Mouse (Mus musculus) cortical plate, adult 2 months (tissue): Measurements from ENCODE around the gene Prkcq. TPM values are rescaled to one million over a fixed set of nuclear protein-coding genes. Genes with fewer than 3 reads are reported as not detected.

Experiments
- H3K27ac ChIP-seq: fragments of 200-500 bp; 2 replicates; pipeline ENCODE4 v1.5.1; 2012; ENCODE audit warnings: low read length, control low read depth, inconsistent platforms; ENCODE audit not compliant: insufficient read depth
- H3K4me1 ChIP-seq: fragments of 200-500 bp; 2 replicates; pipeline ENCODE4 v1.6.1; 2011; ENCODE audit warnings: low read length; ENCODE audit not compliant: control insufficient read depth, insufficient read depth
- H3K4me3 ChIP-seq: fragments of 200-500 bp; 2 replicates; pipeline ENCODE4 v1.5.1; 2011; ENCODE audit warnings: mild to moderate bottlenecking, low read length, control low read depth; ENCODE audit not compliant: insufficient read depth
- CTCF ChIP-seq: fragments of 200-500 bp; IDR thresholded peaks from 2 replicates; pipeline ENCODE4 v1.5.1; 2011; ENCODE audit warnings: mild to moderate bottlenecking, control low read depth, low read length; ENCODE audit not compliant: insufficient read depth; ENCODE audit errors: extremely low read depth
- POLR2A ChIP-seq: fragments of 200-500 bp; IDR thresholded peaks from 2 replicates; pipeline ENCODE4 v1.6.1; 2011; ENCODE audit warnings: mild to moderate bottlenecking, low read length, control low read depth; ENCODE audit not compliant: insufficient read depth; ENCODE audit errors: extremely low read depth
- polyA plus RNA-seq: library from polyadenylated mRNA; depleted of rRNA; stranded (reverse); fragments of >200 nt; gene quantifications from 2 replicates; pipeline ENCODE4 v1.2.3, GENCODE M21; 2012

Gene Prkcq
- polyA plus RNA-seq, 1 experiment: 10.2 TPM

GRCm38 (mm10) chr2:11202841-11203240 is 30.9 kb downstream of the Prkcq start:
- TF ChIP-seq POLR2A: no peak
- TF ChIP-seq CTCF: no peak

GRCm38 (mm10) chr2:11203261-11203660 is 31.4 kb downstream of the Prkcq start:
- no peak for TF ChIP-seq POLR2A
- TF ChIP-seq CTCF: no peak
- H3K4me1 ChIP-seq: no peaks in the 10 kb centered on the region
- H3K27ac ChIP-seq: no peak overlapping the region
- no peak overlapping the region for H3K4me3 ChIP-seq

More at GRCm38 (mm10) chr2:11202841-11203240, 30.9 kb downstream of the Prkcq start:
- Histone ChIP-seq H3K4me3 (no peak overlapping the region), H3K27ac (no peak overlapping the region), H3K4me1 (no peaks in the 10 kb centered on the region)

- no peak for TF ChIP-seq POLR2A
- no peak for TF ChIP-seq CTCF
- Histone ChIP-seq H3K27ac (no peak overlapping the region), H3K4me1 (no peaks in the 10 kb centered on the region)
These were observed 32.3 kb downstream of the Prkcq start for GRCm38 (mm10) chr2:11204232-11204631.

GRCm38 (mm10) chr2:11204961-11205360 is 33.1 kb downstream of the Prkcq start:
- no peak overlapping the region for H3K4me3 ChIP-seq
- H3K27ac ChIP-seq: no peak overlapping the region
- no peak for TF ChIP-seq POLR2A
- no peak for TF ChIP-seq CTCF
- H3K4me1 ChIP-seq: no peaks in the 10 kb centered on the region

More at GRCm38 (mm10) chr2:11204232-11204631, 32.3 kb downstream of the Prkcq start:
- no peak overlapping the region for H3K4me3 ChIP-seq

GRCm38 (mm10) chr2:11205720-11206119 is 33.8 kb downstream of the Prkcq start:
- no peak overlapping the region for H3K4me3 ChIP-seq
- no peaks in the 10 kb centered on the region for H3K4me1 ChIP-seq
- H3K27ac ChIP-seq: no peak overlapping the region
- no peak for TF ChIP-seq POLR2A
- no peak for TF ChIP-seq CTCF

GRCm38 (mm10) chr2:11208263-11208662 is 36.4 kb downstream of the Prkcq start:
- Histone ChIP-seq H3K4me1 (no peaks in the 10 kb centered on the region), H3K27ac (no peak overlapping the region), H3K4me3 (no peak overlapping the region)
- TF ChIP-seq POLR2A: no peak
- TF ChIP-seq CTCF: no peak

- H3K4me3 ChIP-seq: no peak overlapping the region
- H3K27ac ChIP-seq: no peak overlapping the region
- TF ChIP-seq POLR2A: no peak
- TF ChIP-seq CTCF: no peak
- H3K4me1 ChIP-seq: no peaks in the 10 kb centered on the region
These were observed 37.4 kb downstream of the Prkcq start for GRCm38 (mm10) chr2:11209335-11209734.

- Histone ChIP-seq H3K27ac (no peak overlapping the region), H3K4me1 (no peaks in the 10 kb centered on the region), H3K4me3 (no peak overlapping the region)
- TF ChIP-seq CTCF (no peak), POLR2A (no peak)
These were observed 38.5 kb downstream of the Prkcq start for GRCm38 (mm10) chr2:11210241-11210916.

GRCm38 (mm10) chr2:11211961-11212562 is 40.2 kb downstream of the Prkcq start:
- no peaks in the 10 kb centered on the region for H3K4me1 ChIP-seq
- no peak for TF ChIP-seq POLR2A
- TF ChIP-seq CTCF: no peak
- no peak overlapping the region for H3K27ac ChIP-seq
- H3K4me3 ChIP-seq: no peak overlapping the region

- no peak overlapping the region for H3K27ac ChIP-seq
- TF ChIP-seq CTCF (no peak), POLR2A (no peak)
- no peaks in the 10 kb centered on the region for H3K4me1 ChIP-seq
- no peak overlapping the region for H3K4me3 ChIP-seq
These were observed 44.5 kb downstream of the Prkcq start for GRCm38 (mm10) chr2:11216421-11216820.
